Mouse (Mus musculus): ENCODE data around the gene Snrnp25.

DNA sequence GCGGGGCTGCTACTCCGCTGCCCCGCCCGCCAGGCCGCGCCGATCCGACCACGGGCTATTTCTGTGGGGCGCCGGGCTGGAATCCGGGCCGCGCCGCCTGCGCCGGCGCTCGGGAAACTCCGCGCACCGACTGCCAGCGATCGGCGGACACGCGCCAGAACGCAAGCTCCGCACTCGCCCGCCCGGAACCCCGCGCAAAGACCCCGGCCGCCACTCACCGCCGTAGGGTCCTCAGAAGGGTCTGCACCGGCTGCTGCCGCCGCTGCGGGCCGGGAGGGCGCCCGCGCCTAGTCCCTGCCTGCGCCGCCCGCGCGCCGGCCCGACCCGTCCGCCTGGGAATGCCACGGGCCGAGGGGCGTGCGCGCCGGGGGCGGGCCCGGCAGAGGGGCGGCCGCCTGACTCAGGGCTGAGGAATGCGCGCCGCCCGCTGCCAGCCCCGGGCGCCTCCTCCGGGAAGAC lies 16.8 kb downstream of the Snrnp25 start, which contains the start of gene Rhbdf1:
- TF ChIP-seq POLR2A (IDR thresholded peaks at IDR 0.05; ENCODE audit: insufficient read depth, low read length) (no peak), EP300 (IDR thresholded peaks at IDR 0.05; ENCODE audit: insufficient read depth, low read depth, low read length) (no peak)

All from ES-Bruce4 (cell line).